Mouse (Mus musculus) thymus, postnatal 25 days (tissue): ENCODE results near the gene Tubg2.

Experiments
- DNase-seq: peaks from one replicate; pipeline ENCODE4 v3.0.0; 2022

Gene Tubg2

DNA sequence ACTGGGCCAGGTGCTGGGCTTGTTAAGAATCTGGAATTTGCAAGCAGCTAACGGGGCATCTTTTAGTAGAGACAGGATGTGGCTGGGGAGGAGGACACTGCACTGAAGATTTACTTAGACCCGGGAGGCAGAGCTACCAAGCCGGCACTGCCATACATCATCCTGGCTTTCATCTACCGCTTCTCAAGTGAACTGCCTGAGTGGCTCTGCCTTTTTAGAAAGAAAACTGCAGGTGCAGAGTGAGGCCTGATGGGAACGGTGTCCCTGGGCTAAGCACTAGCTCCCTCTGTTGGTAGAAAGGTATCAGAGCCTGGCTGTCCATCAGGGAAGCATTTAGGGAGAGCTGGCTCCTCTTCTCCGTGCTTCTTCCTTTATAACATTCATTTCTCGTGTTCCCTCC lies 45.3 kb downstream of the Tubg2 start:
- DNase-seq: peak; percentile 71
